Mouse (Mus musculus): ENCODE results near the gene Tbc1d22b. TPM values are rescaled to one million over a fixed set of nuclear protein-coding genes. Genes with fewer than 3 reads are reported as not detected.

The Tbc1d22b gene
- polyA plus RNA-seq, 1 experiment from 2014 or later, result 26.1 TPM

- no peak overlapping the region for H3K9ac ChIP-seq (replicated peaks)
- ATAC-seq, result no peak
- H3K4me2 ChIP-seq (replicated peaks), result no peak overlapping the region
- no peak overlapping the region for H3K27ac ChIP-seq
- 96% methylated on average over 5 of the region's 5 CpGs for WGBS
- H3K9me3 ChIP-seq, result no peaks in the 10 kb centered on the region
- H3K27me3 ChIP-seq, result 0 out of 2 replicates have a peak, but pooled peaks cover 2% of the 10 kb centered on the region
- H3K36me3 ChIP-seq, result no peaks in the 10 kb centered on the region
- no peak overlapping the region for H3K4me3 ChIP-seq (replicated peaks)
- H3K4me1 ChIP-seq (replicated peaks), result peaks cover 3% of the 10 kb centered on the region
Observed at GRCm38 (mm10) chr17:29545241-29545640, 4.3 kb upstream of the Tbc1d22b start.

- H3K4me1 ChIP-seq (replicated peaks), result peaks cover 18% of the 10 kb centered on the region
- no peaks in the 10 kb centered on the region for H3K36me3 ChIP-seq
- H3K9me3 ChIP-seq, result no peaks in the 10 kb centered on the region
- H3K27ac ChIP-seq, result no peak overlapping the region
- H3K9ac ChIP-seq (replicated peaks), result no peak overlapping the region
- ATAC-seq, result no peak
- H3K4me3 ChIP-seq (replicated peaks), result no peak overlapping the region
- WGBS, result 55% methylated on average over 3 of the region's 3 CpGs
- no peak overlapping the region for H3K4me2 ChIP-seq (replicated peaks)
- H3K27me3 ChIP-seq, result 0 out of 2 replicates have a peak, but pooled peaks cover 2% of the 10 kb centered on the region
Observed at GRCm38 (mm10) chr17:29548494-29548893, 1.1 kb upstream of the Tbc1d22b start.

- 59% methylated on average over 8 of the region's 8 CpGs for WGBS
- no peak overlapping the region for H3K27ac ChIP-seq
- H3K9ac ChIP-seq (replicated peaks), result no peak overlapping the region
- H3K9me3 ChIP-seq, result no peaks in the 10 kb centered on the region
- peaks cover 18% of the 10 kb centered on the region for H3K4me1 ChIP-seq (replicated peaks)
- H3K4me3 ChIP-seq (replicated peaks), result no peak overlapping the region
- H3K27me3 ChIP-seq, result 0 out of 2 replicates have a peak, but pooled peaks cover 2% of the 10 kb centered on the region
- ATAC-seq, result peak; percentile 34
- H3K4me2 ChIP-seq (replicated peaks), result peak overlapping the region; percentile 93; the same call in 1 of the 2 replicates
- no peaks in the 10 kb centered on the region for H3K36me3 ChIP-seq
Observed at GRCm38 (mm10) chr17:29548994-29549393, 591 bp upstream of the Tbc1d22b start.

- peak overlapping the region; percentile 93; the same call in 1 of the 2 replicates for H3K4me2 ChIP-seq (replicated peaks)
- H3K4me1 ChIP-seq (replicated peaks), result peaks cover 18% of the 10 kb centered on the region
- H3K27ac ChIP-seq, result no peak overlapping the region
- no peaks in the 10 kb centered on the region for H3K9me3 ChIP-seq
- H3K4me3 ChIP-seq (replicated peaks), result peak overlapping the region; percentile 87; the same call in 1 of the 2 replicates
- no peak for ATAC-seq
- H3K27me3 ChIP-seq, result 0 out of 2 replicates have a peak, but pooled peaks cover 2% of the 10 kb centered on the region
- H3K9ac ChIP-seq (replicated peaks), result no peak overlapping the region
- H3K36me3 ChIP-seq, result no peaks in the 10 kb centered on the region
- 62% methylated on average over 6 of the region's 6 CpGs for WGBS
Observed at GRCm38 (mm10) chr17:29551019-29551418, 1.4 kb downstream of the Tbc1d22b start.

- 93% methylated on average over 5 of the region's 5 CpGs for WGBS
- Histone ChIP-seq H3K4me3 (replicated peaks) (no peak within 1 kb of the TSS), H3K9ac (replicated peaks) (no peak within 1 kb of the TSS), H3K36me3 (peaks cover 4% of the 10 kb centered on the region; the same call in 1 of the 2 replicates), H3K27ac (no peak within 1 kb of the TSS), H3K4me2 (replicated peaks) (0 out of 2 replicates have a peak within 1 kb of the TSS, but pooled peaks have one; percentile 93), H3K9me3 (no peaks in the 10 kb centered on the region), H3K4me1 (replicated peaks) (peaks cover 18% of the 10 kb centered on the region), H3K27me3 (0 out of 2 replicates have a peak, but pooled peaks cover 2% of the 10 kb centered on the region)
- ATAC-seq, result no peak
Observed at GRCm38 (mm10) chr17:29552162-29552732, 2.7 kb downstream of the Tbc1d22b start, which contains the start of gene Tmem217. Gene Tmem217, minus strand, starts transcription at chr17:29552385.

- Histone ChIP-seq H3K4me1 (replicated peaks) (peaks cover 18% of the 10 kb centered on the region), H3K27me3 (no peaks in the 10 kb centered on the region), H3K4me2 (replicated peaks) (no peak overlapping the region), H3K27ac (no peak overlapping the region), H3K9me3 (peaks cover 6% of the 10 kb centered on the region; the same call in 1 of the 2 replicates), H3K36me3 (peaks cover 6% of the 10 kb centered on the region; the same call in 1 of the 2 replicates), H3K9ac (replicated peaks) (no peak overlapping the region), H3K4me3 (replicated peaks) (no peak overlapping the region)
- no peak for ATAC-seq
Observed at GRCm38 (mm10) chr17:29554176-29554575, 4.6 kb downstream of the Tbc1d22b start.

- 94% methylated on average over 10 of the region's 10 CpGs for WGBS
Observed at GRCm38 (mm10) chr17:29556456-29556855, 6.9 kb downstream of the Tbc1d22b start.

GRCm38 (mm10) chr17:29556893-29557292 lies 7.3 kb downstream of the Tbc1d22b start:
- Histone ChIP-seq H3K9me3 (peaks cover 12% of the 10 kb centered on the region; the same call in 1 of the 2 replicates), H3K4me2 (replicated peaks) (no peak overlapping the region), H3K36me3 (peaks cover 13% of the 10 kb centered on the region), H3K27ac (no peak overlapping the region), H3K4me3 (replicated peaks) (no peak overlapping the region), H3K4me1 (replicated peaks) (no peaks in the 10 kb centered on the region), H3K9ac (replicated peaks) (no peak overlapping the region), H3K27me3 (no peaks in the 10 kb centered on the region)
- 92% methylated on average over 7 of the region's 7 CpGs for WGBS
- ATAC-seq, result no peak

More at GRCm38 (mm10) chr17:29556456-29556855, 6.9 kb downstream of the Tbc1d22b start:
- H3K4me2 ChIP-seq (replicated peaks), result no peak overlapping the region
- peaks cover 13% of the 10 kb centered on the region for H3K36me3 ChIP-seq
- H3K27ac ChIP-seq, result no peak overlapping the region
- H3K4me1 ChIP-seq (replicated peaks), result peaks cover 3% of the 10 kb centered on the region; the same call in 1 of the 2 replicates
- H3K4me3 ChIP-seq (replicated peaks), result no peak overlapping the region
- ATAC-seq, result no peak
- H3K9ac ChIP-seq (replicated peaks), result no peak overlapping the region
- H3K9me3 ChIP-seq, result peaks cover 12% of the 10 kb centered on the region; the same call in 1 of the 2 replicates
- no peaks in the 10 kb centered on the region for H3K27me3 ChIP-seq

- H3K27me3 ChIP-seq, result no peaks in the 10 kb centered on the region
- H3K36me3 ChIP-seq, result peaks cover 13% of the 10 kb centered on the region
- H3K4me1 ChIP-seq (replicated peaks), result no peaks in the 10 kb centered on the region
- H3K27ac ChIP-seq, result no peak overlapping the region
- H3K4me3 ChIP-seq (replicated peaks), result no peak overlapping the region
- H3K4me2 ChIP-seq (replicated peaks), result no peak overlapping the region
- no peak for ATAC-seq
- no peak overlapping the region for H3K9ac ChIP-seq (replicated peaks)
- 84% methylated on average over 5 of the region's 5 CpGs for whole genome bisulfite sequencing
- H3K9me3 ChIP-seq, result peaks cover 12% of the 10 kb centered on the region; the same call in 1 of the 2 replicates
Observed at GRCm38 (mm10) chr17:29558476-29558875, 8.9 kb downstream of the Tbc1d22b start.

- ATAC-seq, result no peak
- H3K4me3 ChIP-seq (replicated peaks), result no peak overlapping the region
- H3K9me3 ChIP-seq, result no peaks in the 10 kb centered on the region
- H3K4me2 ChIP-seq (replicated peaks), result no peak overlapping the region
- H3K27me3 ChIP-seq, result no peaks in the 10 kb centered on the region
- 98% methylated on average over 5 of the region's 5 CpGs for WGBS
- H3K9ac ChIP-seq (replicated peaks), result no peak overlapping the region
- no peak overlapping the region for H3K27ac ChIP-seq
- peaks cover 43% of the 10 kb centered on the region for H3K36me3 ChIP-seq
- no peaks in the 10 kb centered on the region for H3K4me1 ChIP-seq (replicated peaks)
Observed at GRCm38 (mm10) chr17:29565521-29565920, 15.9 kb downstream of the Tbc1d22b start.

GRCm38 (mm10) chr17:29568435-29568834 lies 18.9 kb downstream of the Tbc1d22b start:
- H3K4me2 ChIP-seq (replicated peaks), result no peak overlapping the region
- H3K4me3 ChIP-seq (replicated peaks), result no peak overlapping the region
- no peak for ATAC-seq
- peaks cover 70% of the 10 kb centered on the region for H3K36me3 ChIP-seq
- H3K4me1 ChIP-seq (replicated peaks), result no peaks in the 10 kb centered on the region
- WGBS, result 93% methylated on average over 15 of the region's 15 CpGs
- H3K27me3 ChIP-seq, result no peaks in the 10 kb centered on the region
- no peak overlapping the region for H3K9ac ChIP-seq (replicated peaks)
- H3K9me3 ChIP-seq, result no peaks in the 10 kb centered on the region
- H3K27ac ChIP-seq, result no peak overlapping the region

- ATAC-seq, result no peak
- no peak overlapping the region for H3K4me2 ChIP-seq (replicated peaks)
- no peak overlapping the region for H3K9ac ChIP-seq (replicated peaks)
- no peaks in the 10 kb centered on the region for H3K9me3 ChIP-seq
- peaks cover 76% of the 10 kb centered on the region for H3K36me3 ChIP-seq
- 81% methylated on average over 6 of the region's 6 CpGs for WGBS
- no peak overlapping the region for H3K27ac ChIP-seq
- no peaks in the 10 kb centered on the region for H3K27me3 ChIP-seq
- no peak overlapping the region for H3K4me3 ChIP-seq (replicated peaks)
- no peaks in the 10 kb centered on the region for H3K4me1 ChIP-seq (replicated peaks)
Observed at GRCm38 (mm10) chr17:29569831-29570230, 20.2 kb downstream of the Tbc1d22b start.

All from midbrain, embryonic 13.5 days (tissue).